Mouse (Mus musculus) limb, embryonic 14.5 days (tissue): ENCODE measurements around the gene Zfp142. TPM values are rescaled to one million over a fixed set of nuclear protein-coding genes. Genes with fewer than 3 reads are reported as not detected.
A peak's percentile ranks its signal among the peaks of the same experiment; 100 is the strongest.

Source experiments
- ATAC-seq: fragments of 200-750 bp; cut with Nextera tagmentation; 2 replicates; pipeline ENCODE4 v1.8.0; 2017; ENCODE audit warnings: low read depth, moderate number of reproducible peaks, moderate TSS enrichment; ENCODE audit not compliant: low FRiP score
- DNase-seq: peaks from one replicate; pipeline ENCODE4 v3.0.0-alpha.2; 2015; ENCODE audit warnings: low spot score
- H3K27ac ChIP-seq: fragments of 300-500 bp; sonication (generic); replicated peaks from 2 replicates; pipeline ENCODE4 v1.5.1; 2014; ENCODE audit warnings: low read depth, mild to moderate bottlenecking, low read length, moderate library complexity, mixed read lengths
- H3K27me3 ChIP-seq: fragments of 300-500 bp; sonication (generic); 2 replicates; pipeline ENCODE4 v1.6.1; 2014; ENCODE audit warnings: low read length, mixed read lengths; ENCODE audit not compliant: control insufficient read depth, insufficient read depth
- H3K36me3 ChIP-seq: fragments of 300-500 bp; sonication (generic); 2 replicates; pipeline ENCODE4 v1.6.1; 2014; ENCODE audit warnings: mild to moderate bottlenecking, low read length, moderate library complexity, mixed read lengths; ENCODE audit not compliant: control insufficient read depth, insufficient read depth
- H3K4me1 ChIP-seq: fragments of 300-500 bp; sonication (generic); 2 replicates; pipeline ENCODE4 v1.6.1; 2014; ENCODE audit warnings: antibody characterized with exemption, low read length, mixed read lengths; ENCODE audit not compliant: control insufficient read depth, insufficient read depth
- H3K4me2 ChIP-seq: fragments of 300-500 bp; sonication (generic); replicated peaks from 2 replicates; pipeline ENCODE4 v1.6.1; 2014; ENCODE audit warnings: low read depth, mild to moderate bottlenecking, low read length, moderate library complexity; ENCODE audit not compliant: severe bottlenecking
- H3K4me3 ChIP-seq: fragments of 300-500 bp; sonication (generic); replicated peaks from 2 replicates; pipeline ENCODE4 v1.5.1; 2014; ENCODE audit warnings: low read length
- H3K9ac ChIP-seq: fragments of 300-500 bp; sonication (generic); 2 replicates; pipeline ENCODE4 v1.6.1; 2014; ENCODE audit warnings: mild to moderate bottlenecking, low read depth, low read length, moderate library complexity; ENCODE audit not compliant: severe bottlenecking
- H3K9me3 ChIP-seq: fragments of 300-500 bp; sonication (generic); 2 replicates; pipeline ENCODE4 v1.6.1; 2016; ENCODE audit warnings: low read length; ENCODE audit not compliant: control insufficient read depth
- POLR2A ChIP-seq: fragments of 200-500 bp; IDR thresholded peaks from 2 replicates; pipeline ENCODE4 v1.8.0; 2012; ENCODE audit warnings: inconsistent platforms, mild to moderate bottlenecking, moderate library complexity, borderline replicate concordance; ENCODE audit not compliant: insufficient read depth, insufficient read length; ENCODE audit errors: extremely low read depth
- WGBS: fragments of 180-500 bp; shearing (Covaris S2); extraction: QIAGEN DNeasy Blood & Tissue Kit; methylation state at CpG from one replicate; pipeline ENCODE4 v1.1.7; 2014; 5-methylcytosine and 5-hydroxymethylcytosine counted together
- polyA plus RNA-seq, 2 experiments: library from polyadenylated mRNA; depleted of rRNA in 1 of 2; stranded (reverse) in 1 of 2; unstranded in 1 of 2; fragments of >200 nt; fragmentation: Nextera tagmentation in 1 of 2; extraction: Ambion mirVana in 1 of 2; gene quantifications; 2 replicates each; pipeline versions ENCODE4 v1.2.1 to v1.2.3; 2012 to 2014

Gene Zfp142
- polyA plus RNA-seq, 2 experiments: 7.5 to 21.2 TPM

GRCm38 (mm10) chr1:74601267-74601962 lies 13.4 kb upstream of the Zfp142 start, which contains the start of the genes Rnf25 and Stk36:
TSS of gene Rnf25 (minus strand) at chr1:74601397.
TSS of gene Stk36 (plus strand) at chr1:74601445.
- no peaks in the 10 kb centered on the region for H3K9me3 ChIP-seq
- peak within 1 kb of the TSS; percentile 83 for H3K9ac ChIP-seq
- 6% methylated on average over 25 of the region's 25 CpGs for WGBS
- TF ChIP-seq POLR2A: peak; percentile 86; the same call in 1 of the 2 replicates
- H3K4me3 ChIP-seq: peak within 1 kb of the TSS; percentile 84
- no peaks in the 10 kb centered on the region for H3K27me3 ChIP-seq
- H3K36me3 ChIP-seq: peaks cover 26% of the 10 kb centered on the region
- H3K4me1 ChIP-seq: peaks cover 11% of the 10 kb centered on the region
- no peak within 1 kb of the TSS for H3K27ac ChIP-seq
- ATAC-seq (peak; percentile 88), DNase-seq (peak; percentile 94)
- H3K4me2 ChIP-seq: peak within 1 kb of the TSS; percentile 78

- Histone ChIP-seq H3K9ac (peak overlapping the region; percentile 83), H3K4me1 (peaks cover 11% of the 10 kb centered on the region), H3K36me3 (peaks cover 32% of the 10 kb centered on the region), H3K9me3 (no peaks in the 10 kb centered on the region), H3K27me3 (no peaks in the 10 kb centered on the region), H3K4me2 (peak overlapping the region; percentile 78), H3K4me3 (peak overlapping the region; percentile 84), H3K27ac (no peak overlapping the region)
- DNase-seq: no peak
- WGBS: 10% methylated on average over 21 of the region's 26 CpGs
- peak; percentile 66 for ATAC-seq
- no peak for TF ChIP-seq POLR2A
Measured at GRCm38 (mm10) chr1:74600501-74601266, 12.6 kb upstream of the Zfp142 start.

GRCm38 (mm10) chr1:74594434-74594833 lies 6.4 kb upstream of the Zfp142 start:
- Histone ChIP-seq H3K4me3 (no peak overlapping the region), H3K36me3 (peaks cover 78% of the 10 kb centered on the region), H3K27ac (no peak overlapping the region), H3K4me2 (no peak overlapping the region), H3K9me3 (no peaks in the 10 kb centered on the region), H3K27me3 (no peaks in the 10 kb centered on the region), H3K9ac (no peak overlapping the region), H3K4me1 (no peaks in the 10 kb centered on the region)
- no peak for DNase-seq
- ATAC-seq: no peak
- WGBS: 89% methylated on average over 8 of the region's 8 CpGs
- no peak for TF ChIP-seq POLR2A

- TF ChIP-seq POLR2A: no peak
- no peak; the same call in 1 of the 2 replicates for ATAC-seq
Measured at GRCm38 (mm10) chr1:74587233-74587772, 743 bp downstream of the Zfp142 start.

GRCm38 (mm10) chr1:74584616-74585398 lies 3.2 kb downstream of the Zfp142 start:
- H3K4me3 ChIP-seq: no peak overlapping the region
- H3K4me2 ChIP-seq: no peak overlapping the region
- 92% methylated on average over 3 of the region's 3 CpGs for WGBS
- no peak overlapping the region for H3K27ac ChIP-seq
- no peak for DNase-seq
- TF ChIP-seq POLR2A: no peak
- H3K9me3 ChIP-seq: no peaks in the 10 kb centered on the region
- H3K27me3 ChIP-seq: no peaks in the 10 kb centered on the region
- H3K4me1 ChIP-seq: peaks cover 12% of the 10 kb centered on the region; the same call in 1 of the 2 replicates
- H3K9ac ChIP-seq: no peak overlapping the region
- peaks cover 22% of the 10 kb centered on the region for H3K36me3 ChIP-seq
- ATAC-seq: no peak

More at GRCm38 (mm10) chr1:74587233-74587772, 743 bp downstream of the Zfp142 start:
- Histone ChIP-seq H3K27ac (peak overlapping the region; percentile 82), H3K9ac (peak overlapping the region; percentile 76), H3K36me3 (peaks cover 36% of the 10 kb centered on the region), H3K4me1 (peaks cover 12% of the 10 kb centered on the region; the same call in 1 of the 2 replicates), H3K9me3 (no peaks in the 10 kb centered on the region), H3K4me2 (peak overlapping the region; percentile 88), H3K27me3 (no peaks in the 10 kb centered on the region), H3K4me3 (peak overlapping the region; percentile 77)
- DNase-seq: no peak
- WGBS: 0% methylated on average over 22 of the region's 24 CpGs
